In the genomic region with DNA sequence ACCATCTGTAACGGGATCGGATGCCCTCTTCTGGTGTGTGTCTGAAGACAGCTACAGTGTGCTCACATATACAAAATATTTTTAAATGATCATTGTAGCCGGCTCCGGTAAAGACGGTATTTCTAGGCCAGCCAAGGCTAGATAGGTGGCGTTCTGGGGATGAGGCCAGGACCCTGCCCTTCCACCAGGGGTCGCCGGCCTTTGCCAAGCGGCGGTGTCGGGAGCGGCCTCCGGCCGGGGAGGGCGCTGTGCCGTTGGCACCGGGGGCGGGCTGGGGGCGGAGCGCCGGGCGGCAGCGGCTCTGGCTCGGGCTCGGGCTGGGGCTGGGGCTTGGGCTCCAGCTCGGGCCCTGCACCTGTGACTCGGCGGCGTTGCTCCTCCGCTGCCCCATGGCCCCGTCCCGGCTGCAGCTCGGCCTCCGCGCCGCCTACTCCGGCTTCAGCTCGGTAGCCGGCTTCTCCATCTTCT, we compare ENCODE assay signal across 8 mouse cellular contexts. TPM values are rescaled to one million over a fixed set of nuclear protein-coding genes. Genes with fewer than 3 reads are reported as not detected.
A peak's percentile ranks its signal among the peaks of the same experiment; 100 is the strongest.
DNase-seq lines count a peak whose midpoint lies in the region; ATAC-seq and TF ChIP-seq lines count a peak whose summit lies in the region.

No protein-coding gene starts in this region.

- H3K9ac ChIP-seq in ES-Bruce4 (ENCODE audit: low read depth, poor library complexity, severe bottlenecking): peak overlapping the region; percentile 91
- H3K9ac ChIP-seq in forebrain, embryonic 13.5 days: peak overlapping the region; percentile 83
- peak overlapping the region; percentile 92 for H3K9ac ChIP-seq in neural tube, embryonic 15.5 days (replicated peaks)

- H3K4me2 ChIP-seq in forebrain, embryonic 13.5 days: peak overlapping the region; percentile 91
- H3K4me2 ChIP-seq in neural tube, embryonic 15.5 days: peak overlapping the region; percentile 68

- no peaks in the 10 kb centered on the region for H3K9me3 ChIP-seq in ES-Bruce4 (replicated peaks; ENCODE audit: control insufficient read depth, insufficient read depth, low read length, poor library complexity, severe bottlenecking)
- no peaks in the 10 kb centered on the region for H3K9me3 ChIP-seq in forebrain, embryonic 13.5 days (replicated peaks)
- no peaks in the 10 kb centered on the region for H3K9me3 ChIP-seq in neural tube, embryonic 15.5 days (replicated peaks)

- TF ChIP-seq CTCF in ES-Bruce4 (IDR thresholded peaks at IDR 0.05; ENCODE audit: low read depth, low read length): peak; percentile 92
- TF ChIP-seq CTCF in lung, adult 2 months (IDR thresholded peaks at IDR 0.05; ENCODE audit: insufficient read depth, low read length): peak; percentile 71

- H3K27ac ChIP-seq in ES-Bruce4 (ENCODE audit: insufficient read depth, low read length): no peak overlapping the region
- H3K27ac ChIP-seq in forebrain, embryonic 13.5 days: peak overlapping the region; percentile 48
- peak overlapping the region; percentile 75 for H3K27ac ChIP-seq in neural tube, embryonic 15.5 days (replicated peaks)

- no peak for TF ChIP-seq POLR2A in ES-Bruce4 (IDR thresholded peaks at IDR 0.05; ENCODE audit: insufficient read depth, low read length)
- peak; percentile 78; the same call in 1 of the 2 replicates for TF ChIP-seq POLR2A in lung, adult 2 months (IDR thresholded peaks at IDR 0.05; ENCODE audit: borderline replicate concordance, extremely low read depth, low read depth, low read length)

- TF ChIP-seq EP300 in ES-Bruce4 (IDR thresholded peaks at IDR 0.05; ENCODE audit: insufficient read depth, low read depth, low read length): no peak

- 2% methylated on average over 39 of the region's 39 CpGs for WGBS in forebrain, embryonic 13.5 days
- WGBS in lung, adult 2 months: 1% methylated on average over 39 of the region's 39 CpGs
- 3% methylated on average over 33 of the region's 39 CpGs for WGBS in neural tube, embryonic 15.5 days

- DNase-seq in c-Kit-positive CD71-positive TER-119-positive erythroid progenitor cells, embryonic 14.5 days (ENCODE audit: low spot score): peak; percentile 82
- DNase-seq in heart, postnatal 25 days (ENCODE audit: low spot score): peak; percentile 76
- peak; percentile 80 to 88 for DNase-seq in layer of hippocampus, adult 18-20 months (ENCODE audit: low spot score in 2 of 2)
- peak; percentile 88 for DNase-seq in lung, adult 2 months
- DNase-seq in testis, postnatal 14 days (ENCODE audit: low spot score): peak; percentile 84

- intact Hi-C loops in heart, postnatal 25 days (cut with DNase I): loop anchor here (1.0 to 5.0 kb wide), 2 partner anchors 65 to 117 kb away; no protein-coding TSS in a partner anchor

- peak overlapping the region; percentile 95 for H3K4me3 ChIP-seq in ES-Bruce4 (ENCODE audit: low read depth, low read length)
- H3K4me3 ChIP-seq in forebrain, embryonic 13.5 days: peak overlapping the region; percentile 71
- H3K4me3 ChIP-seq in lung, adult 2 months (replicated peaks; ENCODE audit: extremely low read depth, low read depth, low read length): peak overlapping the region; percentile 87
- peak overlapping the region; percentile 80 for H3K4me3 ChIP-seq in neural tube, embryonic 15.5 days (replicated peaks)

- no peaks in the 10 kb centered on the region for H3K27me3 ChIP-seq in ES-Bruce4 (ENCODE audit: control insufficient read depth, insufficient read depth, low read length, poor library complexity, severe bottlenecking)
- peaks cover 19% of the 10 kb centered on the region for H3K27me3 ChIP-seq in forebrain, embryonic 13.5 days
- H3K27me3 ChIP-seq in neural tube, embryonic 15.5 days (replicated peaks): peaks cover 11% of the 10 kb centered on the region

- peak; percentile 82 for ATAC-seq in forebrain, embryonic 13.5 days
- peak; percentile 88 for ATAC-seq in neural tube, embryonic 15.5 days (ENCODE audit: low FRiP score)

- no peaks in the 10 kb centered on the region for H3K36me3 ChIP-seq in ES-Bruce4 (ENCODE audit: control insufficient read depth, insufficient read depth, low read length, poor library complexity, severe bottlenecking)
- H3K36me3 ChIP-seq in forebrain, embryonic 13.5 days (ENCODE audit: poor library complexity, severe bottlenecking): no peaks in the 10 kb centered on the region
- no peaks in the 10 kb centered on the region for H3K36me3 ChIP-seq in neural tube, embryonic 15.5 days

- H3K4me1 ChIP-seq in ES-Bruce4 (ENCODE audit: control insufficient read depth, insufficient read depth, low read length): peaks cover 4% of the 10 kb centered on the region
- H3K4me1 ChIP-seq in forebrain, embryonic 13.5 days: peaks cover 45% of the 10 kb centered on the region
- peaks cover 49% of the 10 kb centered on the region for H3K4me1 ChIP-seq in lung, adult 2 months (ENCODE audit: control insufficient read depth, insufficient read depth, low read length)
- peaks cover 64% of the 10 kb centered on the region for H3K4me1 ChIP-seq in neural tube, embryonic 15.5 days

RNA-seq across cellular contexts. Expression of a gene that starts 5.8 kb away (rescaled TPM):
- 16.0 and 17.2 TPM in 2 replicates for polyA plus RNA-seq in ES-Bruce4 (2011; ENCODE audit: insufficient read depth, insufficient read length, low read depth, missing spikeins)
- polyA plus RNA-seq in forebrain, embryonic 13.5 days (2015; fragmentation: Nextera tagmentation; extraction: Ambion mirVana): 44.1 and 45.2 TPM in 2 replicates
- total RNA-seq in heart, postnatal 25 days (2021): 10 to 100 TPM; 76.5 to 83.0 TPM
- 100 to 1,000 TPM; 138 to 140 TPM for total RNA-seq in layer of hippocampus, adult 18-20 months (2021)
- polyA plus RNA-seq in lung, adult 2 months (2012; rRNA removed): 158 and 174 TPM in 2 replicates
- polyA plus RNA-seq in neural tube, embryonic 15.5 days (2015; fragmentation: Nextera tagmentation; extraction: Ambion mirVana): 99.0 and 101 TPM in 2 replicates

RNA-seq across cellular contexts. Expression of a gene that starts 16.4 kb away (rescaled TPM):
- polyA plus RNA-seq in ES-Bruce4 (2011; ENCODE audit: insufficient read depth, insufficient read length, low read depth, missing spikeins): 3.1 and 3.5 TPM in 2 replicates
- polyA plus RNA-seq in forebrain, embryonic 13.5 days (2015; fragmentation: Nextera tagmentation; extraction: Ambion mirVana): 6.7 and 7.8 TPM in 2 replicates
- total RNA-seq in heart, postnatal 25 days (2021): 10 to 100 TPM; 20.7 to 26.5 TPM
- total RNA-seq in layer of hippocampus, adult 18-20 months (2021): 10 to 100 TPM; 50.0 to 52.0 TPM
- 94.2 and 133 TPM in 2 replicates for polyA plus RNA-seq in lung, adult 2 months (2012; rRNA removed)
- polyA plus RNA-seq in neural tube, embryonic 15.5 days (2015; fragmentation: Nextera tagmentation; extraction: Ambion mirVana): 12.5 and 19.5 TPM in 2 replicates

RNA-seq across cellular contexts. Expression of a gene that starts 53.0 kb away (rescaled TPM):
- 0.82 and 1.2 TPM in 2 replicates for polyA plus RNA-seq in ES-Bruce4 (2011; ENCODE audit: insufficient read depth, insufficient read length, low read depth, missing spikeins)
- polyA plus RNA-seq in forebrain, embryonic 13.5 days (2015; fragmentation: Nextera tagmentation; extraction: Ambion mirVana): 0.25 and 0.26 TPM in 2 replicates
- 1 to 10 TPM; 1.4 to 1.8 TPM for total RNA-seq in heart, postnatal 25 days (2021)
- 1 to 10 TPM; 1.2 TPM for total RNA-seq in layer of hippocampus, adult 18-20 months (2021)
- polyA plus RNA-seq in lung, adult 2 months (2012; rRNA removed): 4.0 and 18.9 TPM in 2 replicates
- 0.15 and 3.5 TPM in 2 replicates for polyA plus RNA-seq in neural tube, embryonic 15.5 days (2015; fragmentation: Nextera tagmentation; extraction: Ambion mirVana)
